Mouse (Mus musculus) heart, postnatal 14 days (tissue): Measurements from ENCODE around the gene Ctr9. TPM values are rescaled to one million over a fixed set of nuclear protein-coding genes. Genes with fewer than 3 reads are reported as not detected.

Experiments
- DNase-seq, 2 experiments: peaks; one replicate each; pipeline ENCODE4 v3.0.0; 2021 to 2022
- intact Hi-C: fragments of 180-260 bp; cut with DNase I; formaldehyde crosslinking; loops from one replicate; pipeline ENCODE4 v1.15.1; 2025
- total RNA-seq, 2 experiments: library from RNA; stranded (reverse); gene quantifications; 2 replicates each; pipeline ENCODE4 v1.2.3; 2021

The Ctr9 gene
- total RNA-seq, 2 experiments from 2014 or later = 21.8 to 25.2 TPM

DNA sequence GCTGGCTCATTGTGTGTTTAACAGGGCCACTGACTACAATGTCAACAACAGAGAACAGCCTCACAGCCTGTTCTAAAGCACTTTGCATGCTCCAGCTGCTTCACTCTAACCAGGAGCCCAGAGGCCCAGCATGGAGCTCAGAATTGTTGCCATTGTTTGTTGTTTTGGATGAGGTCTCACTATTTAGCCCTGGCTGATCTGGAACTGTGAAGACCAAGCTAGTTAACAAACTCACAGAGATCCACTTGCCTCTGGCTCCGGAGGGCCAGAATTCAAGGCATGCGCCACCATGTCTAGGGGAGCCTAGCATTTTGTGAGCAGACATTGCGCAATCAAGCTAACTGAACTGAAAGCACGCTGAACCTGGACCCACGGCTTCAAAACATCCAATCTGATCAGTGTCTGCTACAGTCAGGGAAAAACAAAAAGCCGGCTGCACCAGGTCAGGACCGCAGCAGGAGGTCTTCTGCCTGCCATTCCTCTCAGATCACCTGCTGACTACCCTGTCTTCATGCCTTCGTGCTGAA lies 4.6 kb upstream of the Ctr9 start:
- DNase-seq = no peak
- intact Hi-C loops = no loop called here

DNA sequence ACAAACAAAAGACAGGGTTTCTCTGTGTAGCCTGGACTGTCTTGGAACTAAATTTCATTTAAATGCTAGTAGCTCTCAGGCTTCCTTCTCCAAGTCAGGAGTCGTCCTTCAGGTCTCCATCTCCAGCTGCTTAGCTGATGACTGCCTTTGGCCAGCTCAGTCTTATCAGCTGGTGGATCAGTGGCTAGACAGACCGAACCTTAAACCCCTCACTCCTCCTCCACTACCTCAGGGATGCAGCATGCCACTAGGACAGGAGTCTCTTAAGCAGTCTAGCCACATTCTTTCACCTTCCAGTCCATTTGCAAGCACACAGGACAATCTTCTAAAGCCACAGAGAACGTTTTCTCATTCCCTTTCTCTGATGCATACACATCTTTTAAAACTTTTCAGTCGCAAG lies 3.8 kb upstream of the Ctr9 start:
- DNase-seq = no peak
- intact Hi-C loops = no loop called here

DNA sequence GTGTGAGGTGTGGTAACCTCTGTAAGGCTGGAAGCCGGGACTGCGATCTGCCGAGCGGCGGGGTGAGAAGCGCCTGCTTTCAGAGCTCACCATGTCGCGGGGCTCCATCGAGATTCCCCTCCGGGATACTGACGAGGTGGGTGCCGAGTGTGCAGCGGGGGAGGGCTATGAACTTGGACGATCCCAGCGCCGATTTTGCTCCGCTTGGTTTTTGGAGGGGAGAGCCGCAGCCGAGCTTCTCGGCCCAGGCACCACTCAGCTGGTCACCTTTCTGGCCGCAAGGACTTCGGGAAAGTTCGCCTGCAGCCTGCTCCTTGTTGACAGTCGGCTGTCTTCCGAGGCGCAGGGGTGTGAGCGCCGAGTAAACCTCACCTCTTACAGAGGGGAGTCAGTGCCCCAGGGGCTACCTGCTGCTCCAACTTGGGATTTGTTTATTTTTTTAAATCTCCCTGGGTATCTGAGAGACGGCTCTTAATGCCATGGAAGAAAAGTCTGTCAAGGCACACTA lies 349 bp downstream of the Ctr9 start:
- intact Hi-C loops = no loop called here
- DNase-seq = no peak

DNA sequence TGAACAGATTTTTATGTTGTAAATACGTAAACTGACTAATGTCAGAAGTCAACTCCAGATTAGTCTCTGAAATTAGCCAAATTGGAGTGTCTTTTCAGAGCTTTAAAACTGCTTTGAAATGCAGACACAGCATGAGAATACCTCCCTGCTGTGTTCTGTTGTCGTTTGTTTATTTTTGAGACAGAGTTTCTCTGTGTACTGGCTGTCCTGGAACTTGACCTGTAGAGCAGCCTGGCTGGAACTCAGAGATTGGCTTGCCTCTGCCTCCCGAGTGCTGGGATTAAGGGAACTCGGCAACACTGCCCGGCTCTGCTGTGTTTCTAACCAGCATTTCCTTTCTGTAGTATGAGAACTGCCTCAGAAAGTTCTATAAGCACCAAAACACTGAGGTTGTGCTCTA lies 20.2 kb downstream of the Ctr9 start:
- intact Hi-C loops = loop anchor here (2.0 kb wide), 1 partner anchor 920 kb away; no protein-coding TSS in a partner anchor
- DNase-seq = no peak

DNA sequence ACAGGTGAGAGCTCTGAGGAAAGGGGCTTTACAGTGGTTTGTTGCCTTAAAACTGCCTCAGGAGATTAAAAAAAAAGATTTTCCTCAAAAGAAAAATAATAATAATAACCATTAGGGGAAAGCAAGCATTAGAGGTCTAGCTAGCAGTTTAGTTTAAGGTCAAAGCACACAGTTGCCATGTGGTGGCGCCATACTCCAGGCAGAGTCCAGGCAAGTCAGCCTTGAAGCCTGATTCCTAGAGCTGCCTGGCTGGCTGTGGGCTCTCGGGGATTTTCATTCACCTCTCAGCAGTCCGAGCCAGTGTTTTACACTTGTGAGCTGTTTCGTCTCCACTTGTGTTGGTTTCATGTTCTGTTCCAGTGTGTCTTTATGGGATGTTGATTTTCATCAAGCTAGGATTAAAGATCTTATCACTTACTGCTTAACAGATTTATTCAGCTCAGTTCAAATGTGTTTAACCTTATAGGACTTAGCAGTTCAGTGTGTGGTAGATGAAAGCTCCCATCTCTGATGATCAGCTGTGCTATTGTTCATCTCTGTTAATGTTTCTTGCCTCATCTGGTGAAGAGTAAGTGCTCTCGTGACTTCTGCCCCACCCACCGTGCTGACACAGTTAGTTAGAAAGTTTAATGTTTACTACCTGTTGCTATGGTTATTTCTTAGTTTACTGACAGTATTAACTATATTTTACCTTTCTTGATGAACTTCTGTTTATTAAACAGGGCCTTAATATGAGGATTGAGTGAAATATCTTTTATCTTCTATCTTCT lies 21.1 kb downstream of the Ctr9 start:
- peak; percentile 73 to 81 for DNase-seq
- intact Hi-C loops = loop anchor here (1.0 to 2.0 kb wide), 2 partner anchors 191 to 919 kb away; no protein-coding TSS in a partner anchor

DNA sequence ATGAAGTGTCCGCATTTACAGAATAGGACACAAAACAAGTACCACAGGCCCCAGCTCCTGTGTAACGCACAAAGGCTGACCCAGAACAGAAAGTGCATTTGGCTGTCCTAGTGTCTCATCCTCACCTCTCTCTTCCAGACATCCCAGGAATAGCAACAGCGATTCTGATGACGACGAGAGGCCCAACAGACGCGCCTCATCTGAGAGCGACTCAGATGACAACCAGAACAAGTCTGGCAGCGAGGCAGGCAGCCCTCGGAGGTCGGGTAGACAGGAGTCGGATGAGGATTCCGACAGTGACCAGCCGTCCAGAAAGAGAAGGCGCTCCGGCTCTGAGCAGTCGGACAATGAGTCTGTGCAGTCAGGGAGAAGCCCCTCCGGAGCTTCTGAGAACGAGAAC lies 26.5 kb downstream of the Ctr9 start:
- intact Hi-C loops = loop anchor here (5.0 kb wide), 1 partner anchor 102 kb away; no protein-coding TSS in a partner anchor
- DNase-seq = peak; percentile 20 to 45

DNA sequence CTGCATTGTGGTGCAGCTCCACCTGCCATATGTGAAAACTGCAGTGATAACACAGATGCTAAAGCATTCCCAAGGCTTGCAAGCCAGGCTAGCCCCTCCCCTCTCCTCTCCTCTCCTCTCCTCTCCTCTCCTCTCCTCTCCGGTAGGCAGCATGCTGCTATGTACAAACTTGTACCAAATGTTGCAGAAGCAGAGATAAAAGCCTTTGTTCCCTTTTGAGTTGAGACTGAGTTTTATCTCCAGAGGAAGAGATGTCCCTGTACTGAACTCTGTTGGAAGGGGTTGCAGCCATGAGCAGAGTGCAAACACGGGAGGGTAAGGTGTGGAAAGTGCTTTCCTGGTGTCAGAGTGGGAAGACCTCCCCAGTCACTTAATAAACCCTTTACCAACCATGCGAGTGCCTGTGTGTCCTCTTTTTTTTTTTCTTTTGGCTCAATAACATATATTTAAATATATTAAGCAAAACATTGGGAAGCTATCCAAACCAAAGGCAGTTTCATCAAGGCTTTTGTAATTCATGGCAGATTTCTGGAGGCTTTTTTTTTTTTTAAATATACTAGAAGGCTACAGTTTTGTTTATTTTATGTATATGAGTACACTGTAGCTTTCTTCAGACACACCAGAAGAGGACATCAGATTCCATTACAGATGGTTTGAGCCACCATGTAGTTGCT lies 27.4 kb downstream of the Ctr9 start:
- intact Hi-C loops = loop anchor here (5.0 kb wide), 1 partner anchor 101 kb away; no protein-coding TSS in a partner anchor
- DNase-seq = no peak

DNA sequence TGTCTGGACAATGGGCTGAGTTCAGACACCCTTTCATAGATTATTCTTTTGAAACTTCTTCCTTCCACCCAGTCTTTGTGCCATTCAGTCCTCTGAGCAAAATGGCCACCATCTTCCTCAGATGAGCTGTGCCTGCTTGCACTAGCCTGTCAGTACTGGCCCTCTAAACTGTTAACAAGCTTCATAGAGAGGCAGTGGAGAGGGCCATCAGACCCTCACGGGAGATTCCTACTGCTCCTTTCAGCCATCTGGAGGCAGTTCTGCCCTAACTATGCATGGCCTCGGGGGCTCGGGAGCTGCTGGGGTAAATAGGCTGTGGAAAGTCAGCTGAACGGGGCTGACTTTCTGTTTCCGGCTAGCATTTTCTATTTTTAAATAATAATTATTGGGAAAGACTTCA lies 30.8 kb downstream of the Ctr9 start:
- no peak for DNase-seq
- intact Hi-C loops = loop anchor here (5.0 kb wide), 1 partner anchor 98 kb away; no protein-coding TSS in a partner anchor

DNA sequence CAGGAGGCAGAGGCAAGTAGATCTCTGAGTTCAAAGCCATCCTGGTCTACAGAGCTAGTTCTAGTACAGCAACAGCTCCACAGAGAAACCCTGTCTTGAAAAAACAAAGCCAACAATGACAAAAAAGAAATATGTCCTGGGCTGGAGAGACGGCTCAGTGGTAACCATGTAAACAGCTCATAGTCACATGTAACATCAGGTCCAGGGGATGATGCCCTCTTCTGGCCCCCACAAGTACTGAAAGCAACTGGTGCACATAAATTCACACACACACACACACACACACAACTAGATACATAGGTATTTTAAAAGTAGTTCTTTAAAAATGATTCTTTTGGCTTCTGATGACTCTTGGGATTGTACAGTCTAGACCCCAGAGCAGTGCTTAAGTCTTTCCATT lies 34.2 kb downstream of the Ctr9 start:
- intact Hi-C loops = no loop called here
- DNase-seq = no peak

DNA sequence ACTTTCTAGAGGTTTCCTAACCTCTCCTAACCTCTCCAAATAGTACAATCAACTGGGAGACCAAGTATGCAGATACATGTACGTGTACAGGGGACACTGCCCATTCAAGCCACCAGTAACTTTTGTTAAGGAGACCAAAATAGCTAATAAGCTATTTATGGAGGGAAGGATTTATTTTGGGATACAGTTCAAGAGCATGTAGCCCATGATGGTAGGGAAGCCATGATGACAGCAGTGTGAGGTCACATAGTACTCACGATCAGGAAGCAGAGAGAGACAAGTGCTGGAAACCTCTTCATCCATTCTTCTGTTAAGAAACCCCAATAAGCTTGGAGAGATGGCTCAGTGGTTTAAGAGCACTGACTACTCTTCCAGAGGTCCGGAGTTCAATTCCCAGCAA lies 39.4 kb downstream of the Ctr9 start:
- intact Hi-C loops = no loop called here
- DNase-seq = no peak

DNA sequence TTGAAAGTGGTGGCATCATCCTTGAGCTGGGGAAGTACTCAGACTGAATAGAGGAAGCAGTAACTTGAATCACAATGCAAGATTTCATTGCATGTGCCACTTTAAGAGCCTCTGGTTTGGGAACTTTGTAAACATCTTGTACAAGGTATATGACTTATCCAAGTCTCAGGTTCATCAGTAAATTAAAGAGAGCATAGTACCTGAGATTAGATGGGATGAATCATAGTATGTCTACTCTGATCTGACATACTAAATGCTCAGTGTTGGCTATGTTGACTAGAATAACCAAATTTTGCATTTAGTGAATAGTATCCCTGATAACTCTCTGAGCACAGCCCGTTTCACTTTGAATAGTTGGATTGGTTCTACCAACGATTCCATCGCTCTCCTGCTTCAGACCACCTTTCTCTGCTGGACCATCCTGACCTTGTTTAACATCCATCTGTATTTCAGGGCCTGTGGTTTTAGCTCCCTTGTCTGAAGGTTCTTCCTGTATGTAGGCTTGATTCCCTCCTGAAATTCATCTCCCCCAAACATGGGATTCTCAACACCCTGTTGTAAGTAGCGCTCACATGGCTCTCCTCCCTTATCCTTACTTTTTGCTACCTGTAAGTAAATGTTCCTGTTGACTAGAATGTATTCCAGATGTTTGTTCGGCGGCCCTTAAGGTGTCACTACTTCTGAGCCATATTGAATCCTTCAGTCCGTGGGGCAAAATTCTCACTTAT lies 40.9 kb downstream of the Ctr9 start:
- DNase-seq = no peak
- intact Hi-C loops = no loop called here

DNA sequence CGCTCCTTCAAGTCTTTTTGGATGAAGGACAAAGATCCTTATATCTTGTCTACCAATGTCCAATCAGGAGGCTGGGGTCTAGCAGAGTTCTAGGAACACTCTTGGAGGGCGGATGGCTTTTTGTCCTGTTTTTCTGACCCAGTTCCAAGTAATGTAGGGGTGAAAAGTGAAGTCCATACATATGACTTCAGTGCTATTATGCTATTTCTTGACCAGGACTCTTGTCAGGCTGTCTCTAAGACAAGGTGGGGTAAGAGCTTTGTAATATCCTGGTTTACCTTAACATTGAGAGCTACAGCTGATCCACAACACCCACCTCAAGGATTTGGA lies 41.4 kb downstream of the Ctr9 start:
- DNase-seq = no peak
- intact Hi-C loops = no loop called here

DNA sequence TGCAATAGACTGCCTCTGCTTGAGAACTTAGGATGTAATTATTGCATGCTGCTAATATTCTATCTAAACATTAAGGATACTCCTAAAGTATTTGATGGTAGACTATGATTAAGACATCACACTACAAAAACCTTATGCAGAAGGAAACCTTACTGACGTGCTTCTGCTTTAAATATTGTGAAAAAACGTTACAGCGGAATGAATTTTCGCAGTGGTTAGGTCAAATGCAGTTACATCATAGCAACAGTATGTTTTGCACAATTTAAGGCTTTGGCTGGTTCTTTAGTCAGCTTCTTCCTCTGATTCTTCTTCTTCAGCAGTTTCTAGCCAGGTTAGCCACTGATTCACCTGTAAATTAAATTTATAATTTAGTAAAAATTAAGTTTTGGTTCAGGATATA lies 43.7 kb downstream of the Ctr9 start:
- intact Hi-C loops = no loop called here
- no peak for DNase-seq

DNA sequence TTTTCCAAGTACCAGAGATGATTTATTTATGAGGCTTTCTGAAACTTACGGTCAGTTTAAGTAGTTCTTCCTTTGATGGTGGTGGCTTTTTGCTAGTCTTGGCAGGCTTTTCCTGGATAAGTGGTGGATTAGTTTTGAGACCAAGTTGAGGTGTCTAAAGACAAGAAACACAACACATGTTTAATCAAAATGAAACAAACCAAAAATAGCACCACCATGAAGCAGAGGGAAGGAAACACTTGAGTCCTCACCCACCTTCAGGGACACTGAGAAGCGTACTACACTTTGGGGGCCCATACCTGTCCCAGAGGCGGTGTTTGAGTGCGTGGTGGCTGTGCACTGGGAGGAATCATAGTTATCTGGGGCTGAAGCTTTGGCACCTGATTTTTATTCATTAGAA lies 46.5 kb downstream of the Ctr9 start:
- intact Hi-C loops = no loop called here
- DNase-seq = no peak

DNA sequence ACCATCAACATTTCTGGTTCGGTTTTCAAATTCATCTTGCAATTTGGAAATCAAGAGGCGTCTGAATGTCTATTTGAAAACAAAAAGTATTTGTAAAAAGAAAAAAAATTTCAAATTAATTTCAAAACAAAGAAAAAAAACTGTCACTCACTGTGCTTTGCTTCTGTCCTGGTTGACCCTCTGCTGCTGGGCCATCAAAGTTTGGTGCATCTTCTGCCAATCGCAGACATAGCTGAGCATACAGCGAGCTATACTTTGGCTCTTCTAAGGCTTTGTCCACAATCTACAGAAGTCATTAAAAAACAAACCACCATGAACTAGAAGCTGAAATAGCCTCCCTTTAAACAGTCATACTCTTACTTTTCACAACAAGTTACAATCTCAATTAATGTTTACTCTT lies 49.5 kb downstream of the Ctr9 start:
- intact Hi-C loops = no loop called here
- no peak for DNase-seq

DNA sequence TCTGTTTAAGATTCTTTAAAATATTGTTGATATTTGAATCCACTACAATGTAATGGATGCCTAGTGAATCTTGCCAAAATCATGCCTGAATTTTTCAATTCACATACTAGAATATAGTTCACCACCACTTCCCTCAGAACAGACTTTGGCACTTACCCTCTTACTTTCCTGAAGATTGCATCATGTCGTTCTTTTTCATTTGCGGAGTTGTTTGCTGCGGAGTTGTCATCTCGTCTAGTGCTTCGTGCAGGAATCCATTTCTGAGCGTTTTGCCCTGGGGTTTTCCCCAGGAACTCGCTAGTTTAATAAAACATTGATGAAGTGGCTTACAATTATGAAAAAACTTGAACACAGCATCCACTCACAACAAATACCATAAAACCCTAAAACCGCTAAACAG lies 51.3 kb downstream of the Ctr9 start:
- intact Hi-C loops = no loop called here
- no peak for DNase-seq

DNA sequence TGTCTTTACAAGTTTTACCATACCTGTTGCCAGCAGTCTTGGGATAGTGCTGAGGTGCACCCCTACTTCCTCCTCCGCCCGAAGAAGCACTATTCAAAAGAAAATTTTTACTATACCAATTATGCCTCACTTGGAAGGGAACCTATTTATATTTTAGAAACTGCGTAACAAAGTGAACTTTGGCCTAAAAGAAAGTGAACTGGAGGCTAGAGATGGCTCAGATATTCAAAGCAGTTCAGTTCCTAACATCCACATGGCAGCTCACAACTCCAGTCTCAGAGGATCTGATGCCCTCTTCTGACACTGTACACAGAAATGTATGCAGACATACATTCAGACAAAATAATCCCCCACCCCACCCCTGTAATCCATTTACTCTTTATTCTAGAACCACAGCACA lies 52.1 kb downstream of the Ctr9 start:
- intact Hi-C loops = no loop called here

DNA sequence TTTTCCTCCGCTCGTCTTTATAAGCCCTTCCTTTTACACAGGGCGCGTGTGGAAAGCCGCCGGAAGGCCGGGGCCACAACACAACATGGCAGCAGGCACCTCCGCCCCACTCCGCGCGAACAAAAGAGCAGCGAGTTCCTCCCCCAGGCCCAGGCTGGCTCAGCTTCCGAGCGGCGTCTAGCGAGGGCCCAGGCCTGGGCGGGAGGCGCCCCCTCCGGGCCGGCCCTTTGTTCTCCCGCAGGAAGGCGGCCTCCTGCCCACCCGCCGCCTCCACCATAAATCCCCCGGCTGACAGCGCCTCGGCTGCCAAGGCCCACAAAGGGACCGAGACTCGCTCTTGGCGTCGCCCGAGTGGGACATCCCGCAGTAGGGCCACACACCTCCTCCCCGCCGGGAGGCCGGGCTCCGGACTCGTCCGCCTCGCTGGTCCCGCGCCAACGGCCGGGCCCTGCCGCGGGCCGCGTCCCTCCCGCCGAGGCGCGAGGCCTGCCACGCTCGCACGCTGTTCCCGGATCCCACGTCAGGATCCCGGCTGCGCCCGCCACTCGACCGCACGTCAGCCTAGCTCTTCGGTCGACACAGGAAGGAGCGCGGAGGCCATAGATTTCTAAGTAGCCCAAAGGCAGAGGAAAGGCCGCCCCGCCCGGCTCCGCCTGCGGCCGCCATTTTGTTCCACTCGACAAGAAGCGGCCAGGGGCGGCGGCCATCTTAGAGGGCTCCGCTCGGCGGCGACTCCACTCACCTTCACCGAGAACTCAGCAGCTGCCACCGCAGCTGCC lies 53.5 kb downstream of the Ctr9 start:
- intact Hi-C loops = loop anchor here (2.0 kb wide), 1 partner anchor 75 kb away; no protein-coding TSS in a partner anchor
- peak; percentile 87 for DNase-seq

More for the DNA sequence above, 52.1 kb downstream of the Ctr9 start:
- DNase-seq = no peak

DNA sequence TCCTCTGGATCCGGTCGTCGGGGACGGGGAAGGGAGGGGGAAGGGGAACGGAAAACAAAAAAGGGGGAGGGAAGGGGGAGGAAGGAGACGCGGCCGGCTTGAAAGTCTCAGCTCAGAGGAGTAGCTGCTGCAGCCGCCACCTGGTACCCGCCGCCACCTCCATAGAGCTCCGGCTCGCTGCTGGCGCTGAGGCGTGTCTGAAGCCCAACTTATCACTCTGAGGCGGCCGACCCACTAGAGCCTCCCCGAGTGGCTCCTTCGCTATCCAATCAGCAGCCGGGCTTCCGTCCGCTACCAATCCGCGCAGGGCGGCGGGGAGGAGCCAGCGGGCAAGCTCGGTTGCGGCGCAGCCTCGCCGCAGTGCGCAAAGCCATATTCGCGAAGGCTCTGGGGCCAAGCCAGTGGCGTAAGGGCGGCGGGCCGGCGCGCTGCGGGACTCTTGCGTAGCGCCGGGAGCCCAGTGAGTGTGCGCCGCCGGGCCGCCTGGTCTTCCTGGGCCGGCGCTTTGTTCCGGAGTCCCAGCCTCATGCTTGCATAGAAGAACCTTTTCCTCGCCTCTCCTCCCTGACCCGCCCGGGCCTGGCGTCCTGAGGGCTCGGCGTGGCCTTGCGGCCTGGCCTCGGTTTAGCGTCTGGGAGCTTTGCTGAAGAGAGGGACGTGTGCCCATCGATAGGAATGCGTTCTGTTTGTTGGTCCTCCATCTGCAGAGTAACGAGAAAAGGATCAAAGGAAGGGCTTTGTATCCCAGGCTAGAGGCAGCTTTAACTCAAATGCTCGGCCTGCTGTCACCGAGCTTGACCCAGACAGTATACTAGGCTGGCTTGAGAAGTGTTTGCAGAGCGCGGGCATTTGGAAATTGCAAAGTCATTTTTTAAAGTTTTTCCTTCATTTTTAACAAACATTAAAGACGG lies 54.3 kb downstream of the Ctr9 start, which contains the start of gene Eif4g2:
TSS of gene Eif4g2 (minus strand) at position 209 of the 911 bp plus-strand sequence.
- DNase-seq = peak; percentile 99
- intact Hi-C loops = loop anchor here (1.0 to 2.0 kb wide), 2 partner anchors 39 to 74 kb away; no protein-coding TSS in a partner anchor
